Mouse (Mus musculus) kidney, embryonic 14.5 days (tissue): ENCODE measurements at regions not wholly inside any gene's neighbourhood (a gene's known extent, or its start where the extent isn't known, plus 50 kb on each side); places are given as distances from the start of the nearest gene placed in this dataset.

Source experiments
- ATAC-seq: fragments of 200-750 bp; cut with Nextera tagmentation; 2 replicates; pipeline ENCODE4 v1.8.0; 2017; ENCODE audit warnings: moderate number of reproducible peaks, mild to moderate bottlenecking, moderate TSS enrichment, moderate library complexity; ENCODE audit not compliant: low FRiP score, low TSS enrichment
- H3K27ac ChIP-seq: fragments of 300-500 bp; sonication (generic); 2 replicates; pipeline ENCODE4 v1.5.1; 2014; ENCODE audit warnings: low read depth, mild to moderate bottlenecking, low read length, moderate library complexity, mixed read lengths
- H3K27me3 ChIP-seq: fragments of 300-500 bp; sonication (generic); 2 replicates; pipeline ENCODE4 v1.6.1; 2014; ENCODE audit warnings: mild to moderate bottlenecking, low read length; ENCODE audit not compliant: control insufficient read depth, insufficient read depth
- H3K36me3 ChIP-seq: fragments of 300-500 bp; sonication (generic); 2 replicates; pipeline ENCODE4 v1.6.1; 2014; ENCODE audit warnings: low read length, mixed read lengths; ENCODE audit not compliant: control insufficient read depth, insufficient read depth
- H3K4me1 ChIP-seq: fragments of 300-500 bp; sonication (generic); 2 replicates; pipeline ENCODE4 v1.6.1; 2014; ENCODE audit warnings: low read length, mixed read lengths; ENCODE audit not compliant: control insufficient read depth, insufficient read depth
- H3K4me2 ChIP-seq: fragments of 300-500 bp; sonication (generic); replicated peaks from 2 replicates; pipeline ENCODE4 v1.6.1; 2014; ENCODE audit warnings: low read depth, mild to moderate bottlenecking, low read length
- H3K4me3 ChIP-seq: fragments of 300-500 bp; sonication (generic); 2 replicates; pipeline ENCODE4 v1.5.1; 2014; ENCODE audit warnings: mild to moderate bottlenecking, low read length
- H3K9ac ChIP-seq: fragments of 300-500 bp; sonication (generic); 2 replicates; pipeline ENCODE4 v1.6.1; 2014; ENCODE audit warnings: low read depth, mild to moderate bottlenecking, low read length, moderate library complexity
- H3K9me3 ChIP-seq: fragments of 300-500 bp; sonication (generic); 2 replicates; pipeline ENCODE4 v1.6.1; 2016; ENCODE audit warnings: low read length; ENCODE audit not compliant: control insufficient read depth
- WGBS: fragments of 180-500 bp; shearing (Covaris S2); extraction: QIAGEN DNeasy Blood & Tissue Kit; methylation state at CpG from one replicate; pipeline ENCODE4 v1.1.7; 2014; 5-methylcytosine and 5-hydroxymethylcytosine counted together

DNA sequence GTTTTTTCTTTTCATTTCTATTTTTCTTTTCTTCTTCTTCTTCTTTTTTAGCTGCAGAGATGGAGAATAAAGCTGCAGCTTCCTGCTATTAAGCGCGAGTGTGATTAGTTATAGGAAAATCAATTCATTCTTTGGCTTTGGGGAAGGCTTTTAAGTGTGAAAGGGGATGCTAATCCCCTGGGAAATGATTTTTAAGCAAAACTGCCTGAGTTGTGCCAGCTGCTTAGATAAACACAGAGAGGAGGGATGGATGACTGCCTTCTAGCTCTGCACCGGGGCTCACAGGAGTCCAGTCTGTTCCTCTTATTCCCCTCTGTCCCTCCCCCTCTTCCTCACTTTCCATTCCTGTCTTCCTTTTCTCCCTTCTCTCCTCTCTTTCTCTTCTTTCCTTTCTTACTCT lies 306.8 kb upstream of the Rbfox1 start:
- Histone ChIP-seq H3K9me3 (no peaks in the 10 kb centered on the region), H3K9ac (no peak overlapping the region), H3K27me3 (no peaks in the 10 kb centered on the region), H3K4me1 (no peaks in the 10 kb centered on the region), H3K27ac (no peak overlapping the region), H3K36me3 (no peaks in the 10 kb centered on the region), H3K4me3 (no peak overlapping the region), H3K4me2 (no peak overlapping the region)
- no peak for ATAC-seq
- WGBS = 51% methylated on average over 3 of the region's 3 CpGs

DNA sequence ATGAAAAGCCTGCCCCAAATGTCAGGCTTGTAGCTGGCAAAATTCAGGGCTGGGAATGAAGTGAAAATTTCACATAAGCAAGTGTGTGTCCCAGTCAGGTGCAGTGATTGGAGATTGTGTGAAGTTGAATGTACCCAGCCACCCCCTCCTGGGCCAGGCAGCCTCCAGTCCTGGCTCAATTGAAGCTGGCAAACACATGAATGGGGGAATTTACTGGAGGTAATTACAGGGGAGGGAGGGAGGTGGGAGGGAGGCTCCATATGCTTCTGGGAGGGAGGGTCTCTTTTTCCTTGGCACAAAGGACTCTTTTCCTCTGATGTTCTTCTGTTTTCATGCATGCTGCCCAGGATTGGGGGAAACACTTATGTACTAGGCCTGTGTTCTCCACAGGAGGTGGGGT lies 312.4 kb upstream of the Rbfox1 start:
- Histone ChIP-seq H3K9ac (no peak overlapping the region), H3K27ac (no peak overlapping the region), H3K9me3 (no peaks in the 10 kb centered on the region), H3K27me3 (no peaks in the 10 kb centered on the region), H3K4me3 (no peak overlapping the region), H3K4me2 (no peak overlapping the region), H3K36me3 (no peaks in the 10 kb centered on the region), H3K4me1 (0 out of 2 replicates have a peak, but pooled peaks cover 5% of the 10 kb centered on the region)
- ATAC-seq = no peak

DNA sequence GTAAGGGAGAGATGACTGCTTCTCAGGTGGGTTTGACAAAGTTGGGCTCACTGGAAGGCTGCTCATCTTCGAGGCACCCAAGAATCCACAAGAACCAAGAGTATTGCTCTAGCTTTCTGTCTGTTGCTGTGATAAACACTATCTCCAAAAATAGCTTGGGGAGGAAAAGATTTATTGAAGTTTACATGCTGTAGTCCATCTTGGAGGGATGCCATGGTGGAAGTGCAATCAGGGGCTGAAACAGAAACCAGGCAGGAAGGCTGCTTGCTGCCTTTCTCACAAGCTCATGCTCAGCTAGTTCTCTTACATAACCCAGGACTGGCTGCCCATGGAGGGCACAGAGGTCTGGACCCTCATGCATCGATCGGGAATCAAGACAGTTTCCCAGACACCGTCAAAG lies 314.5 kb upstream of the Rbfox1 start:
- WGBS = 74% methylated on average over 4 of the region's 4 CpGs
- H3K4me1 ChIP-seq = 0 out of 2 replicates have a peak, but pooled peaks cover 5% of the 10 kb centered on the region
- H3K9ac ChIP-seq = no peak overlapping the region
- no peaks in the 10 kb centered on the region for H3K9me3 ChIP-seq
- H3K27ac ChIP-seq = no peak overlapping the region
- H3K4me3 ChIP-seq = no peak overlapping the region
- no peak overlapping the region for H3K4me2 ChIP-seq
- no peak for ATAC-seq
- no peaks in the 10 kb centered on the region for H3K36me3 ChIP-seq
- H3K27me3 ChIP-seq = no peaks in the 10 kb centered on the region

DNA sequence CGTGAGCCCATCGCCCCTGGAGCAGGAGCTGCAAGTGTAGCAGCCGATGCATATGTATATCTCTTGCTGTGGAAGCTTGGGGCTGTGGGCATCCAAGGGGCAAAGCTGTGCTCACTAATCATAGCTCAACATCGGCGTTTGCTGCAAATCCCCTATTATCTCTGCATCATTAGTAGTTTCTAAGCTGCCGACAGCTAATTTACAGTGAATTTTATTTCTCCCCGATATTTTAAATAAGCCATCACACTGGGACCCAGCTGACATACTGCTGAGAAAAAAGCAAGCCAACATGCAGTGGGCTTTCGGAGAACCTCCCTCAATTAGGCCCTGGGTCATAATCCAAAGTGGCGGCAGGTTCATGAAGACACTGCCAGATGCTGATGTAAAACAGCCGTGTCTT lies 313.3 kb upstream of the Eef2kmt start:
- Histone ChIP-seq H3K4me3 (no peak overlapping the region), H3K9ac (no peak overlapping the region), H3K36me3 (no peaks in the 10 kb centered on the region), H3K27ac (no peak overlapping the region), H3K4me1 (0 out of 2 replicates have a peak, but pooled peaks cover 5% of the 10 kb centered on the region), H3K9me3 (no peaks in the 10 kb centered on the region), H3K27me3 (no peaks in the 10 kb centered on the region), H3K4me2 (no peak overlapping the region)
- 74% methylated on average over 10 of the region's 10 CpGs for WGBS
- no peak for ATAC-seq

DNA sequence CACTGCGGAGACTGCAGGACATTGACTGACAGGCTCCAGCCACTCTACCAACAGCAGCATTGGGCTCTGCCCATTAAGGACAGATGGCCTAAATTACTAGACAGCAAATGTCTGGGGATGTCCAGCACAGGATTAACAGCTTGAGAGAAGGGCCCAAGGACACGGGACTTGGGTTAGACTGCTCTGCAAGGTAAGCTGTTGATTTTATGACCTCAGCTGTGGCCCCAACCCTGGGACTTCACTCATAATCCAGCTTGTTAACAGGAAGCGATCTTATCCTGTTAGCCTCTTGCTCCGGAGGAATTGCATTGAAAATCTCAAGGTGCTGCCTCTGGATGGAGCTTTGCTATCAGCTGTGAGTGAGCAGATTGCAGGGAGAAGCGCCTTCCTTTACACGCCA lies 293.2 kb upstream of the Eef2kmt start:
- H3K4me3 ChIP-seq = no peak overlapping the region
- 40% methylated on average over 6 of the region's 6 CpGs for WGBS
- H3K27me3 ChIP-seq = no peaks in the 10 kb centered on the region
- no peak for ATAC-seq
- H3K4me1 ChIP-seq = no peaks in the 10 kb centered on the region
- no peak overlapping the region for H3K27ac ChIP-seq
- no peaks in the 10 kb centered on the region for H3K9me3 ChIP-seq
- H3K9ac ChIP-seq = no peak overlapping the region
- no peak overlapping the region for H3K4me2 ChIP-seq
- H3K36me3 ChIP-seq = no peaks in the 10 kb centered on the region

DNA sequence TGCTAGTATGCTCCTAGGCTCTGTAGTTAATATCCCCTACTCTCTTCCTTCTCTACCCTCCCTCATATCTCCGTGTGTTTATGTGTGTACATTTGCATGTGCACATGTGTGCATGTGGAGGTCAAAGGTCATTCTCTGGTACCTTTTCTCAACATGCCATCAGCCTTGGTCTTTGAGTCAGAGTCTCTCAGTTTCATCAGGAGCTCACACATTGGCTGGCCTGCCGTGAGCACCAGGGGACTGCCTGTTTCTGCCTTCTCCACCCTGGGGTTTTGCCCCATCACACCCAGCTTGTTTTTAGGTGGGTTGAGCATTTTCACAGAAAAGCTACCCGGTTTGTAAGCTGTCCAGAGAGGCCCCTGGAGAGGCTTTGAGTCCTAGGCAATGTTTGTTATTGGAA lies 292.8 kb upstream of the Eef2kmt start:
- H3K27me3 ChIP-seq = no peaks in the 10 kb centered on the region
- ATAC-seq = no peak
- no peaks in the 10 kb centered on the region for H3K36me3 ChIP-seq
- no peak overlapping the region for H3K4me2 ChIP-seq
- H3K27ac ChIP-seq = no peak overlapping the region
- H3K9ac ChIP-seq = no peak overlapping the region
- H3K4me1 ChIP-seq = no peaks in the 10 kb centered on the region
- H3K4me3 ChIP-seq = no peak overlapping the region
- WGBS = 56% methylated on average over 3 of the region's 3 CpGs
- no peaks in the 10 kb centered on the region for H3K9me3 ChIP-seq

DNA sequence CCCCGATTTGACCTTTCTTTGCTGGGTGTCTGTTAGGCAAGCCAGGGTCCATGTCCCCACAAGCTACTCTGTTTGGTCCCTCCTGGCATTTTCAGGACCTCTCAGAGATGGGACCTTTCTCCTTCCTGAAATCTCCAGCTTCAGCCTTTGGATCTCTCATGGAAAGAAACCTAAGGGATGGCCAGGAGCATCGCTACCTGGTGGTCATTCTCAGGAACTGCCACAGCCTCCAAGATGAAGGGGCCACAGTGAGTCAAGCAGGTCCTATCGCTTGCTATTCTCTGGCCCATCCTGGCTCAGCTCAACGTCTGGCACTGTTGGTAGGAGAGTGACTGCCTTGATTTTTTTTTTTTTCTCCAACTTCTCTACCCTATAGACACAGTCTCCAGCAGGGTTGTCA lies 291.0 kb upstream of the Eef2kmt start:
- H3K36me3 ChIP-seq = no peaks in the 10 kb centered on the region
- 54% methylated on average over 4 of the region's 4 CpGs for WGBS
- ATAC-seq = no peak
- no peak overlapping the region for H3K4me2 ChIP-seq
- no peaks in the 10 kb centered on the region for H3K4me1 ChIP-seq
- no peaks in the 10 kb centered on the region for H3K9me3 ChIP-seq
- H3K4me3 ChIP-seq = no peak overlapping the region
- H3K27me3 ChIP-seq = no peaks in the 10 kb centered on the region
- H3K9ac ChIP-seq = no peak overlapping the region
- H3K27ac ChIP-seq = no peak overlapping the region

DNA sequence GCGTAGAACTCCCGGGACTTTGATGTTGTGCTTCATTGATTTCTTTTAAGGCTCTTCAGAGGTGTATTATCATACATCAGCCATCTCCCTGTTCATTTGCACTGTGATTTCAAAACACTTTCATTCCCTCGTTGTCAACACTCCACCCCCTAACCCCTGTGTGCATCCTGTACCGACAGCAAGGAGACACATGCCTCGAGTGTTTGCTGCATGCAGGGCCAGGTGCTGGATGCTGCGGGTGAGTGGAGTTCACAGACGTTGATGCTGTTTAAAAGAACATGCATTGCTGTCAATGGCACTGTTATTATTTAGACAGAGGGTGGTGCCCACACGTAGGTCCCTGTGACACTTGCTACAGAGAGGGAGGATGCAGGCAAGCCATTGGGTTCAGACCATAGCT lies 290.0 kb upstream of the Eef2kmt start:
- H3K27me3 ChIP-seq = no peaks in the 10 kb centered on the region
- no peak for ATAC-seq
- H3K36me3 ChIP-seq = no peaks in the 10 kb centered on the region
- H3K9ac ChIP-seq = no peak overlapping the region
- H3K4me2 ChIP-seq = no peak overlapping the region
- no peak overlapping the region for H3K27ac ChIP-seq
- WGBS = 33% methylated on average over 8 of the region's 8 CpGs
- no peaks in the 10 kb centered on the region for H3K4me1 ChIP-seq
- H3K9me3 ChIP-seq = no peaks in the 10 kb centered on the region
- no peak overlapping the region for H3K4me3 ChIP-seq

DNA sequence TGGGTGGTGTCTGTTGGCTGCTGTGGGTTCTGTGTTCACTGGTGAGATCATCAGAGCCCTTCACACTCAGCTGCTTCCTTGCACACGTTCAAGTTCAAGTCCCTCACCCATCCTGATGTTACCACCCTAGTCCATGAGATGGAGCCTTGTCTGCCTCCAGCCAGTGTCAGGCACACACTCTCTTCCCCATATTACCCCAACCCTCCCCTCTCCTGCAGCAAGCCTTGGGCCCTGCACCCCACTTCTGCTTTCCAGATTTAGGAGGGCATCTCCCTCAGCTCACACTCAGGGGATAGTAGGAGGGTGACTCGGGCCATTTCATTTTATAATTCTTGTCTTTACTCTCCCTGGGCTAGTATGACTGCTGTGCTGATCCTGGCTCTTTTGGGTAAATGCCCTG lies 288.7 kb upstream of the Eef2kmt start:
- Histone ChIP-seq H3K4me2 (no peak overlapping the region), H3K4me1 (no peaks in the 10 kb centered on the region), H3K9ac (no peak overlapping the region), H3K36me3 (no peaks in the 10 kb centered on the region), H3K27me3 (no peaks in the 10 kb centered on the region), H3K9me3 (no peaks in the 10 kb centered on the region), H3K4me3 (no peak overlapping the region), H3K27ac (no peak overlapping the region)
- no peak for ATAC-seq
- WGBS = 59% methylated on average over 2 of the region's 2 CpGs
